Mouse (Mus musculus) stomach, embryonic 15.5 days (tissue): ENCODE data around the gene Oog1. TPM values are rescaled to one million over a fixed set of nuclear protein-coding genes. Genes with fewer than 3 reads are reported as not detected.
"Not testable (repeated sequence)": the region's sequence is repeated elsewhere in the genome, so short reads cannot be mapped to it uniquely, and the experiment has no call there.

ENCODE experiments used
- ATAC-seq: fragments of 200-750 bp; cut with Nextera tagmentation; 2 replicates; pipeline ENCODE4 v1.8.0; 2017; ENCODE audit warnings: low read depth, moderate number of reproducible peaks, moderate TSS enrichment; ENCODE audit not compliant: insufficient read depth, low FRiP score
- H3K27ac ChIP-seq: fragments of 300-500 bp; sonication (generic); 2 replicates; pipeline ENCODE4 v1.5.1; 2015; ENCODE audit warnings: mild to moderate bottlenecking, inconsistent platforms
- H3K27me3 ChIP-seq: fragments of 300-500 bp; sonication (generic); replicated peaks from 2 replicates; pipeline ENCODE4 v1.6.1; 2015; ENCODE audit warnings: inconsistent platforms
- H3K36me3 ChIP-seq: fragments of 300-500 bp; sonication (generic); 2 replicates; pipeline ENCODE4 v1.6.1; 2015; ENCODE audit warnings: inconsistent platforms
- H3K4me1 ChIP-seq: fragments of 300-500 bp; sonication (generic); 2 replicates; pipeline ENCODE4 v1.6.1; 2015; ENCODE audit warnings: inconsistent platforms
- H3K4me2 ChIP-seq: fragments of 300-500 bp; sonication (generic); 2 replicates; pipeline ENCODE4 v1.6.1; 2015; ENCODE audit warnings: mild to moderate bottlenecking, inconsistent platforms
- H3K4me3 ChIP-seq: fragments of 300-500 bp; sonication (generic); replicated peaks from 2 replicates; pipeline ENCODE4 v1.5.1; 2015; ENCODE audit warnings: inconsistent platforms
- H3K9ac ChIP-seq: fragments of 300-500 bp; sonication (generic); 2 replicates; pipeline ENCODE4 v1.6.1; 2015; ENCODE audit warnings: inconsistent platforms
- H3K9me3 ChIP-seq: fragments of 300-500 bp; sonication (generic); 2 replicates; pipeline ENCODE4 v1.6.1; 2016; ENCODE audit warnings: inconsistent platforms
- WGBS: fragments of 180-500 bp; shearing (Covaris S2); methylation state at CpG from one replicate; pipeline ENCODE4 v1.1.7; 2015; 5-methylcytosine and 5-hydroxymethylcytosine counted together
- polyA plus RNA-seq: library from polyadenylated mRNA; unstranded; fragments of >200 nt; fragmentation: Nextera tagmentation; extraction: Ambion mirVana; gene quantifications from 2 replicates; pipeline ENCODE4 v1.2.1, GENCODE M21; 2015

Gene Oog1
- polyA plus RNA-seq = not detected in 2 replicates

- H3K36me3 ChIP-seq, H3K9me3 ChIP-seq, H3K4me3 ChIP-seq, H3K9ac ChIP-seq, ATAC-seq, H3K4me2 ChIP-seq, H3K27me3 ChIP-seq, H3K27ac ChIP-seq, H3K4me1 ChIP-seq: not testable (repeated sequence)
- 66% methylated on average over 1 of the region's 2 CpGs for WGBS
Measured at GRCm38 (mm10) chr12:87602388-87602787, at the start of gene Oog1. Gene Oog1, plus strand, starts transcription at chr12:87602688.

- H3K9ac ChIP-seq, H3K9me3 ChIP-seq, H3K4me2 ChIP-seq, H3K27me3 ChIP-seq, H3K4me3 ChIP-seq, H3K27ac ChIP-seq, H3K4me1 ChIP-seq, H3K36me3 ChIP-seq, ATAC-seq: not testable (repeated sequence)
- 4% methylated on average over 2 of the region's 2 CpGs for WGBS
Measured at GRCm38 (mm10) chr12:87601388-87601787, 1.1 kb upstream of the Oog1 start.

DNA sequence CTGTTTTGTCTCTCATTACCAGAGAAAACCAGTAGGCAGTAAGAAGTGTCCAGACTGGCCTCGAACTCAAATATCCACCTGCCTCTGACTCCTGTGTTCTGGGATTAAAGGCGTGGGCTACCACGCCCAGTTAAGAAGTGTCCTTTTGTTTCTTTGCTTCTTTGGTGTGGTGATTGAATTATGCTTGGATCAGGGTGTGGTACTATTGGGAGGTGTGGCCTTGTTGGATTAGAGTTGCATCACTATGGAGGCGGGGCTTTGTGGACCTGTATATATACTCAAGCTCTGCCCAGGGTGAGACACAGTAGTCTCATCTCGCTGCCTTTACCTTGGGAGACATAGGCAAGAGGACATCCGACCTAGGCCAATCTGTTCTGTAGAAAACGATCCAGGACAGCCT is 16.1 kb downstream of the Oog1 start, which contains the start of gene Gm4027:
TSS of gene Gm4027 (plus strand) at position 301 of the 400 bp plus-strand sequence.
- not testable (repeated sequence) for H3K4me1 ChIP-seq, H3K27ac ChIP-seq, H3K4me3 ChIP-seq, ATAC-seq, H3K36me3 ChIP-seq, H3K9ac ChIP-seq, H3K9me3 ChIP-seq, H3K4me2 ChIP-seq, H3K27me3 ChIP-seq
- 86% methylated on average over 7 of the region's 7 CpGs for WGBS

DNA sequence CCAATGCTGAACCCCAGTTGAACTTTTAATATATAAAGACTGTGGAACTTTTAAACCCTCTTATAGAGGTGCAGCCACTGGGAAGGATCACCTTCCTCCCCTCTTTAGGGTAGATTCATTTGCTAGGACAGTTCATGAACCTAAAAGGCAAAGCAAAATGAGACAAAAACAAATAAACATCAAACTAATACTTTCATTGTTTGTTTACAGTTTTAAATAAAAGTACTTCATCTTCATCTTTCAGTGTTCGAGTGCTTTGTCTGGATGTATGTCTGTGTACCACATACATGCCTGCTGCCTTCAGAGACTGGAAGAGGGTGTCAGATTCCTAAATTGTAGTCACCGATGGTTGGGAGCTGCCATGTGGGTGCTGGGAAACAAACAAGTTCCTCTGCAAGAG is 42.0 kb downstream of the Oog1 start, which contains the start of gene Gm16381:
TSS of gene Gm16381 (minus strand) at position 101 of the 400 bp plus-strand sequence.
- not testable (repeated sequence) for H3K27ac ChIP-seq, H3K4me3 ChIP-seq, H3K27me3 ChIP-seq, H3K4me1 ChIP-seq, H3K4me2 ChIP-seq, H3K36me3 ChIP-seq, H3K9ac ChIP-seq, H3K9me3 ChIP-seq, ATAC-seq
- 69% methylated on average over 1 of the region's 2 CpGs for WGBS

GRCm38 (mm10) chr12:87652916-87653703 is 50.6 kb downstream of the Oog1 start:
- 45% methylated on average over 2 of the region's 4 CpGs for WGBS
- H3K27ac ChIP-seq, H3K4me3 ChIP-seq, ATAC-seq, H3K9me3 ChIP-seq, H3K27me3 ChIP-seq, H3K36me3 ChIP-seq, H3K9ac ChIP-seq, H3K4me1 ChIP-seq, H3K4me2 ChIP-seq: not testable (repeated sequence)

Other genes starting within 250 kb of the Oog1 start
- gene Sptlc2, start 214.3 kb upstream of the Oog1 start, polyA plus RNA-seq = 98.8 and 99.1 TPM in 2 replicates
- gene Slirp, start 158.8 kb upstream of the Oog1 start, polyA plus RNA-seq = 287 and 303 TPM in 2 replicates
- 57.8 and 58.2 TPM in 2 replicates for gene Alkbh1, start 158.7 kb upstream of the Oog1 start, polyA plus RNA-seq
- gene Snw1, start 130.4 kb upstream of the Oog1 start, polyA plus RNA-seq = 112 and 113 TPM in 2 replicates
- gene Gm5788, start 108.0 kb upstream of the Oog1 start, polyA plus RNA-seq = not detected in 2 replicates
- gene Gm8300, start 88.4 kb upstream of the Oog1 start, polyA plus RNA-seq = not detected in 2 replicates
- not detected in 2 replicates for gene Gm4027, start 16.2 kb downstream of the Oog1 start, polyA plus RNA-seq
- not detected in 2 replicates for gene Gm16381, start 41.9 kb downstream of the Oog1 start, polyA plus RNA-seq
- gene Gm21319, start 173.1 kb downstream of the Oog1 start, polyA plus RNA-seq = not detected in 2 replicates
- not detected in 2 replicates for gene Gm21936, start 192.8 kb downstream of the Oog1 start, polyA plus RNA-seq
- gene BB287469, start 213.9 kb downstream of the Oog1 start, polyA plus RNA-seq = not detected in 2 replicates
- not detected in 2 replicates for gene Gm2001, start 239.7 kb downstream of the Oog1 start, polyA plus RNA-seq